Mouse (Mus musculus) heart, embryonic 11.5 days (tissue): ENCODE measurements at regions not wholly inside any gene's neighbourhood (a gene's known extent, or its start where the extent isn't known, plus 50 kb on each side); places are given as distances from the start of the nearest gene placed in this dataset.

Experiments
- ATAC-seq: fragments of 200-750 bp; cut with Nextera tagmentation; replicated peaks from 2 replicates; pipeline ENCODE4 v1.8.0; 2017; ENCODE audit warnings: moderate library complexity; ENCODE audit not compliant: insufficient number of reproducible peaks, low FRiP score, low TSS enrichment
- H3K27ac ChIP-seq: fragments of 300-500 bp; sonication (generic); 2 replicates; pipeline ENCODE4 v1.5.1; 2014; ENCODE audit warnings: mild to moderate bottlenecking, low read depth, low read length
- H3K27me3 ChIP-seq: fragments of 300-500 bp; sonication (generic); 2 replicates; pipeline ENCODE4 v1.6.1; 2014; ENCODE audit warnings: mild to moderate bottlenecking, low read length, mixed read lengths; ENCODE audit not compliant: control insufficient read depth, insufficient read depth
- H3K36me3 ChIP-seq: fragments of 300-500 bp; sonication (generic); 2 replicates; pipeline ENCODE4 v1.6.1; 2014; ENCODE audit warnings: mild to moderate bottlenecking, low read length, moderate library complexity, mixed read lengths; ENCODE audit not compliant: control insufficient read depth, insufficient read depth
- H3K4me1 ChIP-seq: fragments of 300-500 bp; sonication (generic); 2 replicates; pipeline ENCODE4 v1.6.1; 2014; ENCODE audit warnings: low read length; ENCODE audit not compliant: control insufficient read depth, insufficient read depth
- H3K4me2 ChIP-seq: fragments of 300-500 bp; sonication (generic); 2 replicates; pipeline ENCODE4 v1.6.1; 2014; ENCODE audit warnings: mild to moderate bottlenecking, moderate library complexity
- H3K4me3 ChIP-seq: fragments of 300-500 bp; sonication (generic); 2 replicates; pipeline ENCODE4 v1.5.1; 2014; ENCODE audit warnings: low read depth, low read length
- H3K9ac ChIP-seq: fragments of 300-500 bp; sonication (generic); 2 replicates; pipeline ENCODE4 v1.6.1; 2014; ENCODE audit warnings: mild to moderate bottlenecking, low read depth, low read length, moderate library complexity
- H3K9me3 ChIP-seq: fragments of 300-500 bp; sonication (generic); replicated peaks from 2 replicates; pipeline ENCODE4 v1.6.1; 2016; ENCODE audit warnings: low read length; ENCODE audit not compliant: control insufficient read depth
- WGBS: fragments of 180-500 bp; shearing (Covaris S2); extraction: QIAGEN DNeasy Blood & Tissue Kit; methylation state at CpG from one replicate; pipeline ENCODE4 v1.1.7; 2014; ENCODE audit not compliant: insufficient replicate concordance; 5-methylcytosine and 5-hydroxymethylcytosine counted together

DNA sequence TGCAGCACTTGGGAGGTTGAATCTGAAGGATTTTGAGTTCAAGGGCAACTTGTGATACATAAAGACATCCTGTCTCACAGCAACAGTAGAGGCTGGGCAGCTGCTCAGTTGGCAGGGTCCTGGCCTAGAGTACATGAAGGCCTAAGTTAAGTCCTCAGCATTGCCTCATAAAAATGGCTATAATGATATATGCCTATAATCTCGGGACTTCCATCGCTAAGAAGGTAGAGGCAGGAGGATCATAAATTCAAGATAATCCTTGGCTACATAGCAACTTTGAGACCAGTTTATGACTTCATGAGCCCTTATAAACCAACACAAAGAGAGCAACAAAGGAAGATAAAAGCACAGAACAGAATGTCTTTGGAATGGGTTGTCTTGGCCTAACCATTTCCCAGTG is 570.0 kb upstream of the Auts2 start:
- H3K4me2 ChIP-seq: no peak overlapping the region
- H3K36me3 ChIP-seq: no peaks in the 10 kb centered on the region
- no peak overlapping the region for H3K27ac ChIP-seq
- no peak overlapping the region for H3K4me3 ChIP-seq
- 94% methylated on average over 2 of the region's 2 CpGs for WGBS
- H3K9me3 ChIP-seq: no peaks in the 10 kb centered on the region
- no peak overlapping the region for H3K9ac ChIP-seq
- H3K4me1 ChIP-seq: no peaks in the 10 kb centered on the region
- no peaks in the 10 kb centered on the region for H3K27me3 ChIP-seq
- no peak for ATAC-seq

DNA sequence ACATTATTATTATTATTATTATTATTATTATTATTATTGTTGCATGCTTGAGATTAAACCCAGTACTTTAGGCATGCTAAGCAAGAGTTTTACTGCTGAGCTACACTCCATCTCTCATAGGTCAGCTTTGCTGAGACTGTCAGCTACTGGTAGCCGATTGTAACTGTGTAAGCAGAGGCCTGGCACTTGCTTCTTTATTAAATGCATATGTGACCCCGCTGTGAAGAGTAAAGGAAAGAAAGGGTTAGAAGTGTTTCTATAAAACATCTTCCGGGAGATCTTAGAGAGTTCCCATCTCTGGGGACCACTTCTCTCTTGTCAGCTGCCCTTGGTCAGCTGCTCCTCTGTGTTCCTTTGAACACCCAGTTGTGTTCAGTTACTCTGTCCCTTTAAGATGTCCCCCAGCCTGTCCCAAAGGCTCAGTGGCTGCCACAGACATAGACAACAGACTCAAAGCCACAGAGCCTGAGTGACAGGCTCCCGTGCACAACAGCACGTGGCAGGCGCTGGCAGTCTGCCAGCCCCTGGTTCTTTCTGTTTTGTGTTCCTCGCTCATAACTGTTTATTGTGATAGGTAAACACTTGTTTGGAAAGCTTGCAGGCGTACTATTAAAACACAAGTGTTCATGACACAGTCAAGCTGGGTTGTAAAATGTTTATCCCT is 563.7 kb upstream of the Auts2 start:
- no peaks in the 10 kb centered on the region for H3K36me3 ChIP-seq

DNA sequence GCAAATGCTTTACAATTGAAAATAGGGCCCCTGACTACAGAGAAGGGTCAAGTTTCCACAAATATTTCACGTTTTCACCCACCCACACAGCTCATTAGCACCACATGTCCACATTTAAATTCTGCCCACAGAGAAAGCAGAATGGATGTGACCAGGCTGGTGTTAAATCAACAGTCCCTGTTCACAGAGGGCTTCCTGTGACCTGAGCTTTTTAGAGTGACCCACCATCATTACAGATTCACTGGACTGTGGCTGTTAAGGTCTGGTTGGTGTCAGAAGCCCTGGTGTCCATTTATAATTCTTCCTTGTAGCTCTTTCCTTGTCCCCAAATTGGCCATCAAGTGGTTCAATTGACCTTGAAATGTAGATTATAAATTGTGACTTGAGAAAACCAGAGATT is 553.2 kb upstream of the Auts2 start:
- Histone ChIP-seq H3K9me3 (no peaks in the 10 kb centered on the region), H3K36me3 (no peaks in the 10 kb centered on the region)

More for the DNA sequence above, 563.7 kb upstream of the Auts2 start:
- no peak overlapping the region for H3K4me3 ChIP-seq
- no peaks in the 10 kb centered on the region for H3K4me1 ChIP-seq
- 57% methylated on average over 8 of the region's 8 CpGs for WGBS
- H3K9me3 ChIP-seq: no peaks in the 10 kb centered on the region
- H3K4me2 ChIP-seq: no peak overlapping the region
- no peak overlapping the region for H3K27ac ChIP-seq
- no peak for ATAC-seq
- H3K9ac ChIP-seq: no peak overlapping the region
- H3K27me3 ChIP-seq: no peaks in the 10 kb centered on the region

DNA sequence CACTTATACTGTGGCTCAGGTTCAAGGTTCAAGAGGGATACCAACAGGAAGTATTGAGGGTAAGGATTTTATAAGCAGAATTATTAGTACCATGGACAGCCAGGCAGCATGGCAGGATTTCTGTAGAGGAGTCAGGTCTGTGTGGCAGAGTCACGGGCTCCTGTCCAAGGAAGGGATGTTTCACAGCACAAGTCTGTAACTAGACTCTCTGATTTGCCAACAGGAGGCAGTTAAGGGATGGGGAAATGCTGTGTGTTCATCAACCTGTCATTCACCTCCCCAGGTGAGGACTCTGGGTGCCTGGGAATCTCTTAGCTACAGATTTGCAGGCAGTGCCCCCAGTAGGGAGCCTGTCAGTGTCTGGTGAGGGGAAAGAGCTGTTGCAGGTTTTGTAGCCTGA is 541.7 kb upstream of the Auts2 start:
- ATAC-seq: no peak
- Histone ChIP-seq H3K36me3 (no peaks in the 10 kb centered on the region), H3K27me3 (no peaks in the 10 kb centered on the region), H3K4me1 (no peaks in the 10 kb centered on the region), H3K4me3 (no peak overlapping the region), H3K27ac (no peak overlapping the region), H3K9ac (no peak overlapping the region), H3K4me2 (no peak overlapping the region), H3K9me3 (no peaks in the 10 kb centered on the region)
- 76% methylated on average over 1 of the region's 1 CpGs for WGBS

More for the DNA sequence above, 553.2 kb upstream of the Auts2 start:
- Histone ChIP-seq H3K4me3 (no peak overlapping the region), H3K27me3 (no peaks in the 10 kb centered on the region), H3K9ac (no peak overlapping the region), H3K27ac (no peak overlapping the region), H3K4me1 (no peaks in the 10 kb centered on the region), H3K4me2 (no peak overlapping the region)
- ATAC-seq: no peak
- 60% methylated on average over 1 of the region's 1 CpGs for WGBS

DNA sequence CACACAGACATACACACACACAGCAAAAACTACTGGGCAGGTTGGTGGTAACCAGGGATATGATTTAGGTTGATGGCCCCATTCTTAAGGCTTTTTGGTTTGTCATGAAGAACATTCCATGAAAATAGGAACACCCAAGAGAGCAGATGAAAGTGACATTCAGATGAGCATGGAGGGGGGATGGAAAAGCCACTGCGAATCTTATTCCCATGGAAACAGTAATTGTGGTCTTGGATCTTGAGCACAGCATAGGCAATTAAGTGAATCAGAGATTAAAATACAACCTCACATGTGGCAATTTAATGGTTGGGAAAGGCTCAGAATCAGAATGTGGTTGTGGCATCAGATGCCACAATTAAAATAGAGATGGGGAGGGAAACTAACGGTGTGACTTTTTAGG is 537.6 kb upstream of the Auts2 start:
- Histone ChIP-seq H3K27ac (no peak overlapping the region), H3K4me3 (no peak overlapping the region), H3K36me3 (no peaks in the 10 kb centered on the region), H3K4me1 (no peaks in the 10 kb centered on the region), H3K4me2 (no peak overlapping the region), H3K9me3 (no peaks in the 10 kb centered on the region), H3K27me3 (no peaks in the 10 kb centered on the region), H3K9ac (no peak overlapping the region)
- 83% methylated on average over 2 of the region's 2 CpGs for WGBS
- ATAC-seq: no peak

DNA sequence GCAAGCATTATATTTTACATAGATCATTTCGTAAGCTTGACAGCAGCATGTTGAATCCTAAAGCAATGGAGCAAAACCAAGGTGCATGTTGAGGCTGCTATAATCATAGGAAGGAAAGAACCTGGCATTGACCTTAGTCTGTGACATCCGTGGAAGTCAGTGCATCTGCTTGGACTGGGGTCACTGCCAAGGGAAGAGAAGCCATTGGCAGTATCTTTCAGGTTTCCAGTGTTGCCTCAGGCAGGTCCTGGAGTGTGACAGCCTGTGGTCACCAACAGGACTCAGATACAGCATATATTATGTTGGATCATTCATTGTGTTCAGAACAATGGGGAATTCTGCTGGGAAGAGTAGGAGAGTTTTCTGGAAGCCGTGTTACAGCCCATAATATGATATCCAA is 535.8 kb upstream of the Auts2 start:
- WGBS: 69% methylated on average over 3 of the region's 3 CpGs
- Histone ChIP-seq H3K9me3 (no peaks in the 10 kb centered on the region), H3K9ac (no peak overlapping the region), H3K4me2 (no peak overlapping the region), H3K4me1 (no peaks in the 10 kb centered on the region), H3K36me3 (no peaks in the 10 kb centered on the region), H3K27ac (no peak overlapping the region), H3K4me3 (no peak overlapping the region), H3K27me3 (no peaks in the 10 kb centered on the region)
- ATAC-seq: no peak

DNA sequence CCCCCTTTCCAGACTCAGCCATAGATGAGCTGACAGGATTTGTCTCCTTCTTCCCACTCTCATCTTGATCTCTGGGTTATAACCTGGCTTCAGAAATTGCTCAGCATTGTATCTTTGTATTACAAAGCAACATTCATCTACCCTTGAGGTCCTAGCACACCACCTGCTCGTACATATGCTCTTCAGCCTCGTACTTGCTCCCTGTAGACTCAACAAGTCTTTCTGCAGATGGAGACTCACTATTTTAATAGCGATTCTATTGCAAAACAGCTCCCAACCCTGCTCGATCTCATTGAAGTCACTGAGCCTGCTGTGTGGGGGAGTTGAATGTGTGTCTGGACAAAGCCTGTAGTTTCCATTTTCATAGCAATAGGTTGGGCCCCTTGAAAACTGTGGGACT is 535.2 kb upstream of the Auts2 start:
- Histone ChIP-seq H3K9me3 (no peaks in the 10 kb centered on the region), H3K4me2 (no peak overlapping the region), H3K4me1 (no peaks in the 10 kb centered on the region), H3K36me3 (no peaks in the 10 kb centered on the region), H3K4me3 (no peak overlapping the region), H3K27me3 (no peaks in the 10 kb centered on the region), H3K27ac (no peak overlapping the region), H3K9ac (no peak overlapping the region)
- 74% methylated on average over 4 of the region's 4 CpGs for whole genome bisulfite sequencing
- ATAC-seq: no peak

DNA sequence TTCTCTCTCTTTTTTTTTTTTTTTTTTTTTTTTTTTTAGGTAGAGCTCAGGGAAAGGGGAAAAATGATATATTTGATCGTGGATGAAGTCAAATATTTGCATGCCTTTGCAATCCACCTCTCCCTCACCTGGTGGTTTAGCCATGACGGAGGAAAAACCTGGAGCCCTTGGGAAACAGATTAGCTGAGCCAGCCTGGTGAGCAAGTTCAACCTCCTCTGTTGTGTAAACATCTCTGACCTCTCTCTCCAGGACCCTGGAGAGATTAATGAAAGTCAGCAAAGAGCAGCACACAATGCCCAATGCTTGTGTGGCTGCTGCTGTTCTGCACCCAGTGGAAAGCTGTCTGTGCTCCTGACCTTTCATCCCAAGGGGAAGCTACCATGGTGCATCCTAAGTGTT is 530.2 kb upstream of the Auts2 start:
- Histone ChIP-seq H3K4me1 (no peaks in the 10 kb centered on the region), H3K27me3 (no peaks in the 10 kb centered on the region), H3K9me3 (no peaks in the 10 kb centered on the region), H3K9ac (no peak overlapping the region), H3K36me3 (no peaks in the 10 kb centered on the region), H3K4me2 (no peak overlapping the region), H3K27ac (no peak overlapping the region), H3K4me3 (no peak overlapping the region)
- 33% methylated on average over 2 of the region's 2 CpGs for WGBS
- no peak for ATAC-seq

DNA sequence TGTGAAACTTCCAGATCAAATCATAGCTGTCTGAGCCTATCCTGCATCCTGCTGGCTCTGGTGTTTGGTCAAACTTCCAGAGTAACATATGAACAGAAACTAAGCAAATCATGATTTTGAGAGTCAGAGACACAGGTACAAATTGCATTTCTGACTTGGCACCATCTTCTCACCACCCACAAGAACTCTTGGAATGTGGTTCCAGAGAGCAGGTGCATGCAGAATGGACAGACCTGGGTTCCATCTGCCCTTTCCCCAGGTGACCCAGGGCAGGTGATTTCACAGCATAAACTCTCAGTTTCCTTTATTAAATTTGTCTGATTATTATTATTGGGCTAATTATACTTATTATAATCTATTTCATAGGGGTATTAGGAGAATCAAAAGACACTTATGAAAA is 527.0 kb upstream of the Auts2 start:
- Histone ChIP-seq H3K4me1 (no peaks in the 10 kb centered on the region), H3K27me3 (no peaks in the 10 kb centered on the region), H3K4me3 (no peak overlapping the region), H3K27ac (no peak overlapping the region), H3K4me2 (no peak overlapping the region), H3K9me3 (no peaks in the 10 kb centered on the region), H3K9ac (no peak overlapping the region), H3K36me3 (no peaks in the 10 kb centered on the region)
- no peak for ATAC-seq
